Mouse (Mus musculus) macrophage (primary cell): ENCODE data around the gene Glb1l2. TPM values are rescaled to one million over a fixed set of nuclear protein-coding genes. Genes with fewer than 3 reads are reported as not detected.

ENCODE experiments used
- polyA plus RNA-seq: library from polyadenylated mRNA; stranded (reverse); fragments of 250-400 nt; gene quantifications from 3 replicates; pipeline ENCODE4 v1.2.4, GENCODE M21; 2018; ENCODE audit warnings: inconsistent platforms

Gene Glb1l2
- polyA plus RNA-seq, 1 experiment from 2014 or later = not detected

Other genes starting within 250 kb of the Glb1l2 start
- gene B3gat1, start 72.7 kb downstream of the Glb1l2 start, polyA plus RNA-seq = not detected in 3 replicates
- gene Glb1l3, start 54.4 kb upstream of the Glb1l2 start, polyA plus RNA-seq = not detected in 3 replicates
- gene Gm1110, start 116.6 kb upstream of the Glb1l2 start, polyA plus RNA-seq = not detected in 3 replicates
- 11.5 to 22.4 TPM (median 17.3 TPM) in 3 replicates for gene Acad8, start 193.1 kb upstream of the Glb1l2 start, polyA plus RNA-seq
- 45.0 to 95.8 TPM (median 60.2 TPM) in 3 replicates for gene Thyn1, start 193.2 kb upstream of the Glb1l2 start, polyA plus RNA-seq
- 30.1 to 35.5 TPM (median 31.6 TPM) in 3 replicates for gene Vps26b, start 223.6 kb upstream of the Glb1l2 start, polyA plus RNA-seq
- gene Ncapd3, start 223.7 kb upstream of the Glb1l2 start, polyA plus RNA-seq = 5.3 to 14.7 TPM (median 8.5 TPM) in 3 replicates